Mouse (Mus musculus): ENCODE results near the gene Rab43. TPM values are rescaled to one million over a fixed set of nuclear protein-coding genes. Genes with fewer than 3 reads are reported as not detected.

Gene Rab43
- total RNA-seq, 2 experiments from 2014 or later: 18.6 to 19.8 TPM

Other genes starting within 250 kb of the Rab43 start
- gene Prokr1, start 221.4 kb downstream of the Rab43 start, total RNA-seq (2021): under 1 TPM; 0.16 to 0.23 TPM
- gene Aplf, start 140.0 kb downstream of the Rab43 start, total RNA-seq (2021): 1 to 10 TPM; 7.9 to 8.1 TPM
- gene Efcc1, start 81.3 kb downstream of the Rab43 start, total RNA-seq (2021): 1 to 10 TPM; 3.4 to 4.5 TPM
- gene Gp9, start 34.1 kb downstream of the Rab43 start, total RNA-seq (2021): 1 to 10 TPM in 1 of 2 experiments, under 1 TPM in 1; 0.92 to 1.1 TPM
- 1 to 10 TPM; 1.4 to 1.9 TPM for gene Gm45140, start 23.6 kb upstream of the Rab43 start, total RNA-seq (2021)
- 10 to 100 TPM; 27.6 to 31.2 TPM for gene Isy1, start 26.6 kb upstream of the Rab43 start, total RNA-seq (2021)
- 100 to 1,000 TPM; 250 to 258 TPM for gene Cnbp, start 38.9 kb upstream of the Rab43 start, total RNA-seq (2021)
- gene Copg1, start 75.7 kb upstream of the Rab43 start, total RNA-seq (2021): 100 to 1,000 TPM; 212 to 218 TPM
- 10 to 100 TPM; 25.8 to 27.8 TPM for gene Hmces, start 101.8 kb upstream of the Rab43 start, total RNA-seq (2021)
- gene H1fx, start 169.5 kb upstream of the Rab43 start, total RNA-seq (2021): 10 to 100 TPM; 59.2 to 60.8 TPM
- gene Rab7, start 233.1 kb upstream of the Rab43 start, total RNA-seq (2021): 100 to 1,000 TPM; 330 to 341 TPM

Data from left cerebral cortex, postnatal 25 days (tissue).